Mouse (Mus musculus) NIH3T3 (cell line): ENCODE data around the gene E2f8.

Source experiments
- DNase-seq: peaks from one replicate; pipeline ENCODE4 v3.0.0-alpha.2; 2012; ENCODE audit warnings: low read depth

E2f8 gene

DNA sequence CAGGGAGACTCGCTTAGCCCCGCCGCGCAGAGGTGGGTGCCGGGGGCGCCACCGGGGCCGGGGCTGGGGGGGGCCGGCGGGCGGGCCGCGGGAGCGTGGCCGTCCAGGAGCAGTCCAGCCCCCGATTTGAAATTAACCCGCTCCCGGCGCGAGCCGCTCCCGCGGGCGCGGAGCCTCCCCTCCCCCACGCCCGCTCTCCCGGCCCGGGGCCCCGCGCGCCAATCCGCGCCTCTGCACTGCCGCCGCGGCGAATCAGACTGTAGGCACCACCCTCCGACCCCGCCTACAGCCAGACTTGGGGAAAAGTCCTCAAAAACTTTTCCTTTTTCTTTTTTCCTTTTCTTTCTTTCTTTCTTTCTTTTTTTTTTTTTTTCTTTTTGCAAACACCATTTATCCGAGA lies at the start of gene E2f8:
Gene E2f8, minus strand, starts transcription at position 111 of the 400 bp plus-strand sequence.
- peak; percentile 89 for DNase-seq

DNA sequence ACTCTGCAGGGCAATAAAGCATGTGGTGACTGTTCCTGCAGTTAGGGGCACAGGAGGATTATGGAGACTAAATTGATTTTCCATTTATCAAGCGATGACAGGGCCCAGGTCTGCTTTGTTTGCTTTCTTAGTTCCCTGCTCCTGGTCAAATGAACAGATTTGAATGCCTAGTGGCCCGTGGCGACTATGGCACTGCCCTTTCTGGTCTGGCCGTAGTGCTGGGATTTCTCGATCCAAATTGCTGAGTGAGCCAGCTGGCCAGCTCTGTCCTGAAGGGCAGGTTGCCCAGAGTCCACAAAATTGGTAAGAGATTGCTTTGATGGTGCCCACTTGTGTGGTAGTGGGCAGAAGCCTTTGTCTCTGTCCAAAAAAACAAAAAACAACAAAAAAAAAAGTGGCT lies 49.0 kb upstream of the E2f8 start:
- DNase-seq: no peak

DNA sequence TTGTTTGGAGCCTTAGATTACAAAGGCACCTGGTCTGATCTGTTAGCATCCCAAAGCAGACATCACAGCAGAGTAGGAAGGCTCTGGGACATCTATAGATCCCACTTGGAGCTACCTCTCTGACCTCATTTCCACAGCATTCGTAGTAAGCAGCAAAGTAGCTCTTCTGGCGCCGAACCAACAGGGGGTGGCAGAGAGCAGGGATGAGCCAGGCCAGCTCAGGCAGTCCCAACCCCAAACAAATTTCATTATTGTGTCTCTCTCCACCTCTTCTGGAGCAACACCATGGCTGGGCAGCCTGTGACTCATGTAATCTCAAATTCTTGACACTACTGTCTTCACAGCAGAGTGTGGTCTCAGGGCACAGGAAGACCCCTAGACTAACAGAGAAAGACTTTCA lies 47.0 kb upstream of the E2f8 start:
- DNase-seq: peak; percentile 65

DNA sequence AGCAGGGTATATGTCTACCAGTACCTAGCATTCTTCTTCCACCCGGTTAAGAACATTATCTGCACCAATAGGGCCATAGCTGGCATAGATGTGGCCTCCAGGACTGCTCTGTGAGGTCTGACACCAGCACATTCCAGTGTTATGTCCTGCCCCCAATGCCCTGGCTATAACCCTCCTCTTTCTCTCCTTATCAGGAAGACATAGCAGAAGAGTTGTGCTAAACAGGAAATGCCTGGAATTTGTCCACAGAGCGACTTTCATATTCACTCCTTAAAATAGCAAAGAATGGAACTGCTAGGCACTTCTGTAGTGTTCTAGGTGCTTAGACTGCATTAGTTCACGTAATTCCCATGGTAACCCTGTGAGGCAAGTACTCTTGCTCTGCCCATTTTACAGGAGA lies 43.8 kb upstream of the E2f8 start:
- DNase-seq: no peak

DNA sequence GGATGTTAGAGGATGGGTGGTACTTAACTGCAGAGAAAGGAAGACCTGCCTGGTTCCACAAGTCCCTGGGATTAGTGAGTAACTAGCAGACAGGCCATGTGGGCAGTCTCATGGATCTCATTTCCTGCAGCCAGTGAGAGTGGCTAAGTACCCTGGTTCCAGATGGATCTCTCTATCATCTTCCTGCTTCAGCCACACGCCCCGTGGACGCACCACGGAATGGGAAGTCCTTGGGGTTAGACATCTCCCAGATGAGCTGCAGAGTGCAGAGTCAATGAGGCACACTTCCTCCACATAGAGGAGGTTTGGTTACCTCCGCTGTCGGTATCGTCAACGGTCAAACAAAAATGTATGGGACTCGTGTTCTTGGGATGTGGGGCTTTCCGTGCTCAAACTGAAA lies 42.2 kb upstream of the E2f8 start:
- no peak for DNase-seq

DNA sequence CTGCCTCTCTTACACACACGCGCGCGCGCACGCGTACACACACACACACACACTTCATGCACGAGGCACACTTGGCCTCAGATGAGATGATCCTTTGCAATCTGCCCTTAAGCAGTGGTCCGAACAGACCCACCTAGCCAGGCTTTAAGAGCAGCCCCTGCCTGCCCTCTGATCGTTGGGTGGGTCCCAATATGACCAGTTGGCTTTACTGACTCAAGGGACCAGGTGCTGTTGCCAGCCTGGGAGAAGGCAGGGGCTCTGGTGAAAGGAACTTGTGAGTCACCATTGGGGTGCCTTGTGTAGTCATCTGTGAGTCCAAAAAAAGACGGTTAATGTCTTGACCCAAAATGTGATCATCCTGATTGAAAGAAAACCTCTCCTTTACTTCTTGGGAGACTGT lies 37.0 kb upstream of the E2f8 start:
- peak; percentile 29 for DNase-seq

DNA sequence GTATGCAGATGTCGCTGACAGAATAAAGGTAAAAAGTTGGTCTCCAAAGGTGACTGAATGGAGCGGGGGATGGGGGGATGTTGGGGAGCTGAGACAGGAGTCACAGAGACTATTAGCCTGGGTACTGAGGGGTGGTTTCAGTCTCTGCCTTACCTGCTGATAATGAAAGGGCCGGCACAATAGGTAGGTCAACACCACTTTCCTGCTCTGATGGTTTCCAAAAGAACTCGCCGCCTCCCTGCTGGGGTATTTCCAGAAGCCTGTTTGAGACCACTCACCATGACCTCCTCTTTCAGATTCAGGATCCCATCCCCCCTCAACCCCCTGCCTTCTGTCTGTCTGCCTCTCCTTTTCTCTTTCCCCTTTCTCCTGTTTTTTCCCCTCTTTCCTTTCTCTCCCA lies 36.6 kb upstream of the E2f8 start:
- no peak for DNase-seq

DNA sequence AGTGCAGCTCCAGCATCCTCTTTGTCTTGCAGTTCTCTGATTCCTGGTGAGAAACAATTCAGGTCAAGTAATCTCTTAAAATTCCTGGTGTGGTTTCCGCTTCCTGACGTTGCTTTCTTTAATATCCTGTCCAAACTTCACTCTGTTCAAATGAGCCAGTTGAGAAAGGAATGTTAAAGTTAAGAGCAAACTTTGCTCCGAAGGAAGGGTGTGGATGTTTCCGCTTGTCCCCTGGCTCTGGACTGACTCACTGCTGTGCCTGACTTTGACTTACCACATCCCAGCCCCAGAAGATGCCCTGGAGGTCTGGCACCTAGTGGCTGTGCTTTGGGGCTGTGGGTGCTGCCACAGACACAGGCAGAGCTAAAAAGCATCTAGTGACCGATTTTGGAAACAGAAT lies 36.1 kb upstream of the E2f8 start:
- DNase-seq: peak; percentile 55

DNA sequence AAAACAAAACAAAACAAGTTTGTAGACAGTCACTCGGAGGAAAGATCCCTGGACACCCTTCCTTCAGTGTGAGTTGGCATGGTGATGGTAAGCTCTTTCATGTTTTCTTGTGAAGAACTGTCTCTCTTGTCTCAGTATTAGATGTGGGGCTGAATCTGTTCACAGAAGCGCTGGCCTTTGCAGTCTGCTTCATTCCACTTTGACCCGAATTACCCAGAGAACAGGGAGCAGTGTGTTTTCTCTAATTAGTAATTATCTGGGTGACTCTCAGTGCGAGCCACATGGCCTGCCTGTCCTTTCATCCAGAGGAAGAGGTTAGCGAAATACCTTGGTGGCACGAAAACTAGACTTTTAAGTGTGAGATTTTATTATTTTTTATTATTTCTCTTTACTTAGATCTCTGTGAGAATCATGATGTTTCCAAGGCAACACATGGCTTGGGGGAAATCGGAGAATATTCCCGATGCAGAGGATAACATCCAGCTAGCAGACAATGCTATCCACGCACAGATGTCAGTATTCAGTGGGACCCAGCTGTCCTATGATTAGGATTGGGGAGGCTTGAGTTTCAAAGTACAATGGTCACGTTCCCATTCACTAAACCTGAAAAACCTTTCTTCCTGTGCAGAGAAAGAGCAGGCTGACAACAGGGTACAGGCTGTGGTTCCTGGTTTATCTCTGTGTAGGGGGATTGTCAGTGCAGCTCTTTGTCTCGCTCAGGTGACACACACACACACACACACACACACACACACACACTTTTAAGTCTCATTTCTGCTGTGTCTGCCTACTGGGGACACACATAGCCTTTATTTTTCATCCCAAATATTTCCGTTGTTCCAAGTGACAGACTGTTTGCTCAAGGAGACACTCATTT lies 33.5 kb upstream of the E2f8 start:
- DNase-seq: no peak

DNA sequence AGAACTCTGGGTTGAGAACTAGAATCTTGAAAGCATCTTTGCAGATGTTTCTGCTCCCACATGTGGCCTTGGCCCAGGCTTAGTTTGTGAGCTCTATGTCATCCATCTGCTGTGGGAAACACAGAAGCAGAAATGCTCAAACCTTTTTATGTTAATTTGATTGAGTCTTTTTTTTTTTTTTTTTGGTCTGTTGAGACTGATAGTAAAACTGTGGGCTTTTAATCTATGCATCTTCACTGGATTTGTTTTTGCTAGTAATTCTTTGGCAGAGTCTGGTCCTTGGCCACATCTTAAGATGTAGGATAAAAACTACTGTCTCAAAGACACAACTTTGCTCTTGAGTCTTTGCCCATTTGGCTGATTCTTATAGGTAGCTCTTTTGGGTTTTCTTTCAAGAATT lies 29.8 kb upstream of the E2f8 start:
- no peak for DNase-seq

DNA sequence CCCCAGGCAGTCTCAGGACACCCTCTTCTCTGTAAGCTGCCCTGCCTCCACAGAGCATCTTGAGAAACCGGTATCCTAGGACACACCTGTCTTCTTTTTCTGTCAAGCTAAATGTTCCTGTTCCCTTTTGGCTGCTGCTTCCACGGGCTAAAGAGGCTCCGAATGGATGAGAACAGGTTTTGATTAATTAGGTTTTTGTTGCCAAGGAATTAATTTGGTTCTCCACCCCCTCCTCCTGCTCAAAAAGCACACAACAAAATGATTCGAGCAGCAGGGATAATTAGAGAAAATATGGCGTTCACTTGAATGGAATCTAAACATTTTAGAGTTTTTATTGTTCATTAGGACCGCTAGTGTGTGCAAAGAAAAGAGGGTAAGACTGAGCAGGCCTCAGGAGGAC lies 28.9 kb upstream of the E2f8 start:
- DNase-seq: no peak

DNA sequence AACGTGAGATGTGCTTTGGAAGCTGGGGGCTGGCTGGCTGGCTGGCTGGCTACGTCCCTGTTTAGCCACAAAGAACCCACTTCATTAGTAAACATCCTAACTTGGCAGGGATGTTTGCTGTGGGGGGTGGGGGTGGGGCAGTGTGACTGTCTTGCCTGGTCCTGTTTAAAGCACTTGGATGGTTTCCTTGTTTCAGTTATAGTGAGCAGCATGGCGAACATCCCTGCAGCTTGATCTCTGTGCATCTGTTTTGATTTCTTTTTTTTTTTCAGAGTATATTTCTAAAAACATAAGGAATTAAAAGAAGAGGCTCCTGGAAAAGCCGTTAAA lies 27.9 kb upstream of the E2f8 start:
- DNase-seq: peak; percentile 40

DNA sequence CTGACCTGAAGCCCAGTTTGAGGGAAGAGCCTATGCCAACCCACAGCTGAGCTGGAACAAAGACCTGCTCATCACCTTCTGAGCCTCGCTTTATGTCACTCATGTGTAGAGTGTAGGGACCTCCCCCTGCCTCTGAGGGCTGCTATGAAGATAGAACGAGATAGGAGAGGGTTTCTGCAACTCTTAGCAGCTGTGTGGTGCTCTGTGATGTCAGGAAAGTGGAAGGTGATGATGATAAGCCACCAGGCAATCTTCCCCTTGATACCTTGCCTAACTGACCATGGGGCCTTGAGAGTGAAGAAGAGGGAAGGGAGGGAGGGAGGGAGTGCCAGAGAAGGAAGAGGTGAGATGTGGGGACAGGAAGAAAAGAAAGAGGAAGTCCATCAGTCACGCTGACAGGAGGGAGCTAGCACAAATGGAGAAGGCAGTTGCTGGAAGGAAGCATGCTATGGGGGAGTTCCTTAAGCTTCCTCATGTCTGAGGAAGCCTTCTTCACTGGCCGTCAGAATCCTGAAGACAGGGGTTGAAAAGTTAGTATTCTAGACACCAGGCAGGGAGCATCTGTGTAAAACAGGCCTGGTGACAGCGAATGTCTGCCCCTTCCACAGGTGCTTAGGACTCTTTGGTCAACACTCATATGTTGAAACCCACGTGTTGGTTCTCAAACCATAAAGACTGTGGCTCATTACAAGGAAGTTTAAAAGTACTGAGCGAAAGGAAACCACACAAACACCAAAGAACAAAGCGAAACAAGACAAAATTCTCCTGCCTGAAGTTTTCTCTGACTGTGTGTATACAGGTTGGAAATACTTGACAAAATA lies 27.3 kb upstream of the E2f8 start, which contains the start of gene Nav2:
Gene Nav2, plus strand, starts transcription at position 196 of the 821 bp plus-strand sequence.
- no peak for DNase-seq

DNA sequence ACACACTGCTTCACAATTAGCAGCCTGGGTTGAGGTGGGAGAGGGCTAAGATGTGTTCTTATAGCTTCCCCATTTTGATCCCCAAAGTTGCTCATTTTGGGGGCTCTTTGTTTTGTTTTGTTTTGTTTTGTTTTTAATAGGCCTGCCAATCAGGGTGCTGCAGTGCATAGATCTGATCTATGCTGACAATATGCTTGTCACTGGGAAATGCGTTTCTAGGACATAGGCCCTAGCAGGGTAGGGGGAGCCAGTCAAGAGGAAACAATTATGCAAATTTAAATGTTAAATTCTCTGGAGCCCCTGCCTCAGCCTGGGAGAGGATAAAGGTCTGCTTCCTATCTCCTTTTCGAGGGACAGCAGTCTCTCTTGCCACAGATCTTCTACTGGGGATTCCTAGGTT lies 21.1 kb upstream of the E2f8 start:
- no peak for DNase-seq

DNA sequence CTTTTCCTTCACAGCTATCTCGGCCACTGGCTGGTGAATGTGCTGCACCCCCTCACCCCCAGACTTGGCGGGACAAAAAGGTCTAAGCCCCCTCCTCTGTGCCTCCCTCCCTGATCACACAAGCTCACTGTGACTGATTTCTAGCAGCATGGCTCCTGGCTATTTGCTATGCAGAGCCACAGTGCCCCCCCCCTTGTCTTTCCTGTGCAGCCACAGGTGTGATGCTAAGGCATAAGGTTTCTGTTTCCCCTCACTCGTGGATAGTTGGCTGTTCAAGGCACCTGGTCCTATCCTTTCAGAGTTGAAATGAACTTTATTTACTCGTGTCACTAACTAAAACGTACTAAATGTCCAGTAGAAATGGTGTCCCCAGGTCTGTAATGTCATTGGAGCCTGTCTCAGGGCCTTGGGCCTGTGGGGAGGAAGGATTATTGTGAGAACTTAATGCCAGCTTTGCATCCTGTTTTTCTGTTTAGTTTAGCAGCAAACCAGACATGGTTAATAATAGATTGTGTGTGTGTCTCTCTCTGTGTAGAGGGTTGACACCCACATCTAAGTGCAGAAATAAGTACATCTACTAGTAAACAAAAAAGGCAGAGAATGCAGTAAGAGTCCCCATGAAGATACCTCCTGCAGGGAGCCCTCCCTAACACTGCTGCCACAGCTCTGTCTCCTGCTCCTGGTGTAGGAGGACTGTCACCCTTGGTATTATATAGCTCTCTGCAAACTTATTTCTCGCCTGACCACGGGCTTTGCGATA lies 19.2 kb upstream of the E2f8 start:
- no peak for DNase-seq

DNA sequence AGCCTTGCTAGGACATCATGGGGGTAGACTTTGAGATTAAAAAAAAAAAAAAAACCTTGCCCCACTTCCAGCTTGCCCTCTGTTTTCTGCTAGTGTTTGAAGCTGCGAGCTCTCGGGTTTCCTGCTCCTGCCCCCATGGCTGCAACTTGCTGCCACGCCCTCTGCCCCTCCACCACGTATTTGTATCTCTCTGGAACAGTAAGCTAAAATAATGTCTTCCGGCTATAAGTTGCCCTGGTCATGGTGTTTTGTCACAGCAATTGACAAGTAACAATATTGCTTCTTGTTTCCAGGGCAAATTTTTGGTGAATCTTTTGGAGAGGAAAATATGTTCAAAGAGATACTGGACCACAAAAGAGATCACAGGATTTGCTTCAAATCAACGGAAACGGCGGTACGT lies 17.0 kb upstream of the E2f8 start:
- no peak for DNase-seq

DNA sequence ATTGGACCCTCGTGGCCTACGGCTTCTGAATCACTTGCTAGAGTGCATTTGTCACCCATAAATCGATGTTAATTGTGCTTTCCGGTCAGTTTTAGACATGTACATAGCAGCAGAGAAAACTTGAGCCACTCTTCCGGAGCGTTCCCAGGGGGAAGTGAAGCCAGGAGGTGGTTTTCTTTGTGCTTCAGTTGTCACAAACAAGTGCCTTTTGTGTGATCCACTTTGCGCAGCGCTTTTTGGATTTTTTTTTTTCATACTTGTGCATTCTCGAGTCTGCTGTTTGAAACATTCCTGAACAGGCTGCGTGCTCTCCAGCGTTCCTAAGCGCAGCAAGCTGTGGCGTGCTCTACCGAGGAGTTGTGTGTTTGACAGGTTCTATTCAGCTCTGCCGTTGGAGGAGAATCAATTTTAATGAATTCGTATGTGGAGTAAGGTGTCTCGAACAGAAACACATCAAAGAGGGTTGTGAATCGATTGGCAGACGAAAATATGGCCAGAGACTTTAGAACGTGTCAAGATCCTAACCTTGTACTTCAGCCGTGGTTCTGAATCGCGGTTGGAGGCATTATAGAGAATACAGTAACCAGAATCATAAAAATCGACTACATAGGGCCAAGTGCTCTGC lies 16.3 kb upstream of the E2f8 start:
- no peak for DNase-seq

DNA sequence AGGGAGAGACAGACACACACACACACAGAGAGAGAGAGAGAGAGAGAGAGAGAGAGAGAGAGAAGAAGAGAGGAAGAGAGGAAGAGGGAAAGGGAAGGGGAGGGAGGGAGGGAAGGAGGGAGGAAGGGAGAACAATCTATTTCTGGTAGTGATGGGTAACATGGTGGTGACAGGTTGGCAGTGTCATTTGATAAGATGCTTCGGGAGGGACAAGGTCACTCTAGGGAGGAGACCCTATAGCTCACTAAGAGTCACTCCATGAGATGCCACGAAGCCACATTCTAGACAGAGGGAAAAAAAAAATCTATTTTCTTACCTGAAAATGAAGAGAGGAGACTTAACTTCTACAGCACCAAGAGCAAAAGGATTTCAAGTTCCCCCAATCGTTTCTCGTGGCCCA lies 14.7 kb upstream of the E2f8 start:
- no peak for DNase-seq

DNA sequence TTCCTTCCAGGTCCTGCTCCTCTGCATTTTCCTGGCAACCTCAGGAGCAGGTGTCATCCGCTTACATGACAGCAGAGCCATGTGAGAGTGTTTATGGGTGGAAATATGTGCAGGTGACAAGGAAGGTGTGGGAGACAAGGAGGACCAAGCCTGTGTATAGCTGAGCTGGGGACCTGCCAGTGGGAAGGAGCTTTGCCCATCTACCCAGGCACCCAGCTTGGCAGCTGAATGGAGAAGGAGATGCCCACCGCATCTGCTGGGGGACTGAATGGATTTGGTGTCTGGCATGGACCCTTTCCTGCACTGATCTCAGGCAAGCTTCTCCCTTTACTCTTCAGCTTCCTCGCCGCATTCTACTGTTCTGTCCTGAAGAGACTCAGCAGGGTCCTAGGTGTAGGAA lies 14.1 kb upstream of the E2f8 start:
- no peak for DNase-seq

DNA sequence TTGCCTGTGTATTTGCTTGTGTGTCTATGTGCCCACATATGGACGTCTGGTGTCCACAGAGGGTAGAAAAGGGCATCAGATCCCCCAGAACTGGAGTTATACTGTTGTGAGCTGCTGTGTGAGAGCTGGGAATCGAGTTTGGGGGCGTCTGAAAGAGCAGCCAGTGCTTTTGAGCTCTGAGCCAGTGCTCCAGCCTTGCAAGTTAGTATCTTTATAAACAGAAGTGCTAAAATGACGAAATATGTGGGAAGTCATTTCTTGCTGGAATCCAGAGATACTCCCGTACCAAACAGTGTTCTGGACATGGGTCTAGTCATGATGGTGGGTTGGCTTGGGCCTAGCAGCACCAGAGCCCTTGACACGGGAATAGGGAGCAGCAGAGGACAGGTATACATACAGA lies 13.4 kb upstream of the E2f8 start:
- DNase-seq: peak; percentile 11

DNA sequence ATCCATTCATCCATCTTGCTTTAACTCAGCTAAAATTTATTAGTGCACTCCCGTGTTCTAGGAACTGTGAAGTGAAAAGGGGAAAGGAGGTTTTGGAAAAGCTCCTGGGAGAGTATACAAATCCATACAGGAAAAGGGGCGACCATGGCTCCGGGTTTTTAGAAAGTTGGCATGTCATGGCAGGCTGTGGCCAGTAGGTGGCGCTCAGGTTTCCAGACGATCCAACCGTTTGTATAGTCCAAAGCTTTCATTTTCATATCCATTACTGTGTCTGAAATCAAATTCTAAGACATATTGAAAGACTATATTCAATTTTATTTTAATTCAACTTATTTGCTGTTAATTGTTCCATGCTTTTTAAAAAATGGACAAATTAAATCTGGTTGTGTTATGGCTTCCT lies 12.8 kb upstream of the E2f8 start:
- DNase-seq: peak; percentile 85

DNA sequence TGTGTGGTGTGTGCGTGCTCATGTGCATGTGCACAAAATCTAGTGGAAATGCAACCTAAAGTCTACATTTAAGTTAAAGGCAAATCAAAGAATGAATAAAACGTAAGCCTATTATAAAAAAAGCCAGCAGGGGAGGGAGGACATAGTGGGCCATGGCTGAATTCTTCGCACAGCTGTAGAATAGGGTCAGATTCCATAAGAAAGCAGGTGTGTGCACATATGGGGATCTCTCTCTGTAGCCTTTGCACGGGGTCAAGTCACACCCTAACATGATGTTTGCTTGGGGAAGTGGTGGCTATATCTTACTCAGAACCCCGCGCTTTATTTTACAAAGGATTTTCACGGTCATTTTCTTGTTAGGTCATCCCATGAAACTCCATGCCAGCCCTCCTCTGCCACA lies 11.7 kb upstream of the E2f8 start:
- DNase-seq: no peak
